In genomic region chr16:20671886-20672285, GRCm38 (mm10) we compare ENCODE assay signal across 8 mouse cellular contexts. TPM values are rescaled to one million over a fixed set of nuclear protein-coding genes. Genes with fewer than 3 reads are reported as not detected.
DNase-seq lines count a peak whose midpoint lies in the region; ATAC-seq and TF ChIP-seq lines count a peak whose summit lies in the region.

No protein-coding gene starts in this region.

- no peaks in the 10 kb centered on the region for H3K9me3 ChIP-seq in erythroblast, embryonic 14.5 days (ENCODE audit: control insufficient read depth, low read length)
- H3K9me3 ChIP-seq in E14TG2a.4 (ENCODE audit: low read length) = no peaks in the 10 kb centered on the region
- H3K9me3 ChIP-seq in forebrain, postnatal 0 days (ENCODE audit: low read length) = no peaks in the 10 kb centered on the region
- no peaks in the 10 kb centered on the region for H3K9me3 ChIP-seq in midbrain, embryonic 10.5 days (replicated peaks)

- ATAC-seq in erythroblast, adult 5-6 weeks (replicated peaks; ENCODE audit: low FRiP score, poor library complexity, severe bottlenecking) = no peak
- no peak for ATAC-seq in forebrain, postnatal 0 days
- ATAC-seq in erythroid progenitor cell, adult 5-6 weeks (replicated peaks; ENCODE audit: low FRiP score, poor library complexity, severe bottlenecking) = no peak
- ATAC-seq in frontal cortex, adult (ENCODE audit: low TSS enrichment) = no peak

- no peak for DNase-seq in forebrain, postnatal 0 days
- DNase-seq in midbrain, embryonic 10.5 days (ENCODE audit: low spot score) = no peak
- DNase-seq in right cerebral cortex, postnatal 36 days (ENCODE audit: low spot score in 2 of 2) = no peak

- H3K27ac ChIP-seq in forebrain, postnatal 0 days (ENCODE audit: low read depth, low read length) = no peak overlapping the region
- peak overlapping the region; percentile 97; the same call in 1 of the 2 replicates for H3K27ac ChIP-seq in midbrain, embryonic 10.5 days (replicated peaks)

- H3K4me1 ChIP-seq in erythroblast, embryonic 14.5 days (ENCODE audit: control insufficient read depth) = peaks cover 45% of the 10 kb centered on the region
- H3K4me1 ChIP-seq in E14TG2a.4 (replicated peaks; ENCODE audit: low read depth, low read length) = peaks cover 50% of the 10 kb centered on the region
- peaks cover 9% of the 10 kb centered on the region; the same call in 1 of the 2 replicates for H3K4me1 ChIP-seq in forebrain, postnatal 0 days (ENCODE audit: insufficient read depth)
- H3K4me1 ChIP-seq in midbrain, embryonic 10.5 days = peaks cover 29% of the 10 kb centered on the region

- H3K9ac ChIP-seq in forebrain, postnatal 0 days = no peak overlapping the region

- TF ChIP-seq CTCF in E14TG2a.4 (conservative IDR thresholded peaks at IDR 0.05; ENCODE audit: low read length) = no peak
- no peak for TF ChIP-seq CTCF in forebrain, postnatal 0 days (IDR thresholded peaks at IDR 0.05; ENCODE audit: low read depth)

- no peaks in the 10 kb centered on the region for H3K27me3 ChIP-seq in erythroblast, embryonic 14.5 days (ENCODE audit: control insufficient read depth)
- no peaks in the 10 kb centered on the region for H3K27me3 ChIP-seq in E14TG2a.4 (ENCODE audit: insufficient read depth, low read length)
- H3K27me3 ChIP-seq in forebrain, postnatal 0 days (ENCODE audit: insufficient read depth, low read length) = no peaks in the 10 kb centered on the region
- H3K27me3 ChIP-seq in midbrain, embryonic 10.5 days (ENCODE audit: low read depth, poor library complexity, severe bottlenecking) = no peaks in the 10 kb centered on the region

- H3K36me3 ChIP-seq in erythroblast, embryonic 14.5 days (ENCODE audit: control insufficient read depth) = peaks cover 30% of the 10 kb centered on the region
- peaks cover 31% of the 10 kb centered on the region for H3K36me3 ChIP-seq in E14TG2a.4 (ENCODE audit: insufficient read depth, low read length)
- peaks cover 23% of the 10 kb centered on the region for H3K36me3 ChIP-seq in forebrain, postnatal 0 days (ENCODE audit: insufficient read depth)
- H3K36me3 ChIP-seq in midbrain, embryonic 10.5 days = peaks cover 31% of the 10 kb centered on the region

- WGBS in forebrain, postnatal 0 days = 20% methylated on average over 6 of the region's 6 CpGs
- WGBS in midbrain, embryonic 10.5 days = 29% methylated on average over 6 of the region's 6 CpGs

- peak overlapping the region; percentile 85 for H3K4me2 ChIP-seq in forebrain, postnatal 0 days (ENCODE audit: low read depth)

- H3K4me3 ChIP-seq in erythroblast, embryonic 14.5 days (replicated peaks) = peak overlapping the region; percentile 94
- peak overlapping the region; percentile 95 for H3K4me3 ChIP-seq in E14TG2a.4 (replicated peaks; ENCODE audit: low read length)
- H3K4me3 ChIP-seq in forebrain, postnatal 0 days (ENCODE audit: low read depth, low read length) = peak overlapping the region; percentile 89
- H3K4me3 ChIP-seq in midbrain, embryonic 10.5 days = peak overlapping the region; percentile 99

RNA-seq across cellular contexts. Expression of gene Eif4g1, which starts 3.8 kb away (rescaled TPM):
- 37.6 and 54.8 TPM in 2 replicates for polyA plus RNA-seq in erythroblast, embryonic 14.5 days (2012)
- 60.1 and 64.6 TPM in 2 replicates for total RNA-seq in erythroblast, adult 5-6 weeks (2015; ENCODE audit: low replicate concordance)
- 71.0 and 76.1 TPM in 2 replicates for total RNA-seq in erythroblast, adult 5-6 weeks (2017; ENCODE audit: low replicate concordance)
- 223 and 282 TPM in 2 replicates for total RNA-seq in forebrain, postnatal 0 days (2014; rRNA removed)
- polyA plus RNA-seq in forebrain, postnatal 0 days (2015; fragmentation: Nextera tagmentation; extraction: Ambion mirVana) = 89.8 and 111 TPM in 2 replicates
- polyA plus RNA-seq in midbrain, embryonic 10.5 days (2016; fragmentation: Nextera tagmentation; extraction: Ambion mirVana) = 216 and 221 TPM in 2 replicates
- total RNA-seq in erythroid progenitor cell, adult 5-6 weeks (2015; ENCODE audit: low replicate concordance) = 105 and 116 TPM in 2 replicates
- total RNA-seq in erythroid progenitor cell, adult 5-6 weeks (2017; ENCODE audit: low replicate concordance) = 109 and 153 TPM in 2 replicates

RNA-seq across cellular contexts. Expression of gene Psmd2, which starts 20.4 kb away (rescaled TPM):
- 19.6 and 22.4 TPM in 2 replicates for polyA plus RNA-seq in erythroblast, embryonic 14.5 days (2012)
- total RNA-seq in erythroblast, adult 5-6 weeks (2015; ENCODE audit: low replicate concordance) = 27.9 and 60.4 TPM in 2 replicates
- 82.0 and 97.2 TPM in 2 replicates for total RNA-seq in erythroblast, adult 5-6 weeks (2017; ENCODE audit: low replicate concordance)
- total RNA-seq in forebrain, postnatal 0 days (2014; rRNA removed) = 237 and 242 TPM in 2 replicates
- 287 and 331 TPM in 2 replicates for polyA plus RNA-seq in forebrain, postnatal 0 days (2015; fragmentation: Nextera tagmentation; extraction: Ambion mirVana)
- 527 and 536 TPM in 2 replicates for polyA plus RNA-seq in midbrain, embryonic 10.5 days (2016; fragmentation: Nextera tagmentation; extraction: Ambion mirVana)
- total RNA-seq in erythroid progenitor cell, adult 5-6 weeks (2015; ENCODE audit: low replicate concordance) = 71.7 and 115 TPM in 2 replicates
- 125 and 131 TPM in 2 replicates for total RNA-seq in erythroid progenitor cell, adult 5-6 weeks (2017; ENCODE audit: low replicate concordance)

RNA-seq across cellular contexts. Expression of gene Fam131a, which starts 21.2 kb away (rescaled TPM):
- polyA plus RNA-seq in erythroblast, embryonic 14.5 days (2012) = 0.26 and 0.29 TPM in 2 replicates
- not detected in 2 replicates for total RNA-seq in erythroblast, adult 5-6 weeks (2015; ENCODE audit: low replicate concordance)
- 0.26 and 0.70 TPM in 2 replicates for total RNA-seq in erythroblast, adult 5-6 weeks (2017; ENCODE audit: low replicate concordance)
- 169 and 200 TPM in 2 replicates for total RNA-seq in forebrain, postnatal 0 days (2014; rRNA removed)
- polyA plus RNA-seq in forebrain, postnatal 0 days (2015; fragmentation: Nextera tagmentation; extraction: Ambion mirVana) = 81.6 and 89.9 TPM in 2 replicates
- 8.8 and 11.3 TPM in 2 replicates for polyA plus RNA-seq in midbrain, embryonic 10.5 days (2016; fragmentation: Nextera tagmentation; extraction: Ambion mirVana)
- total RNA-seq in erythroid progenitor cell, adult 5-6 weeks (2015; ENCODE audit: low replicate concordance) = not detected in 2 replicates
- total RNA-seq in erythroid progenitor cell, adult 5-6 weeks (2017; ENCODE audit: low replicate concordance) = not detected in 2 replicates

RNA-seq across cellular contexts. Expression of gene Ece2, which starts 42.3 kb away (rescaled TPM):
- not detected in 2 replicates for polyA plus RNA-seq in erythroblast, embryonic 14.5 days (2012)
- not detected in 2 replicates for total RNA-seq in erythroblast, adult 5-6 weeks (2015; ENCODE audit: low replicate concordance)
- not detected in 2 replicates for total RNA-seq in erythroblast, adult 5-6 weeks (2017; ENCODE audit: low replicate concordance)
- total RNA-seq in forebrain, postnatal 0 days (2014; rRNA removed) = 17.8 and 22.4 TPM in 2 replicates
- polyA plus RNA-seq in forebrain, postnatal 0 days (2015; fragmentation: Nextera tagmentation; extraction: Ambion mirVana) = 6.1 and 8.7 TPM in 2 replicates
- 5.0 and 6.5 TPM in 2 replicates for polyA plus RNA-seq in midbrain, embryonic 10.5 days (2016; fragmentation: Nextera tagmentation; extraction: Ambion mirVana)
- not detected in 2 replicates for total RNA-seq in erythroid progenitor cell, adult 5-6 weeks (2015; ENCODE audit: low replicate concordance)
- not detected in 2 replicates for total RNA-seq in erythroid progenitor cell, adult 5-6 weeks (2017; ENCODE audit: low replicate concordance)

RNA-seq across cellular contexts. Expression of gene Polr2h, which starts 45.6 kb away (rescaled TPM):
- polyA plus RNA-seq in erythroblast, embryonic 14.5 days (2012) = 0.25 TPM in 1 of 2 replicates, not detected in the other
- 7.9 and 15.9 TPM in 2 replicates for total RNA-seq in erythroblast, adult 5-6 weeks (2015; ENCODE audit: low replicate concordance)
- total RNA-seq in erythroblast, adult 5-6 weeks (2017; ENCODE audit: low replicate concordance) = 4.0 and 4.3 TPM in 2 replicates
- 43.7 and 55.3 TPM in 2 replicates for total RNA-seq in forebrain, postnatal 0 days (2014; rRNA removed)
- polyA plus RNA-seq in forebrain, postnatal 0 days (2015; fragmentation: Nextera tagmentation; extraction: Ambion mirVana) = 87.4 and 103 TPM in 2 replicates
- 136 and 148 TPM in 2 replicates for polyA plus RNA-seq in midbrain, embryonic 10.5 days (2016; fragmentation: Nextera tagmentation; extraction: Ambion mirVana)
- total RNA-seq in erythroid progenitor cell, adult 5-6 weeks (2015; ENCODE audit: low replicate concordance) = 2.9 and 10.5 TPM in 2 replicates
- total RNA-seq in erythroid progenitor cell, adult 5-6 weeks (2017; ENCODE audit: low replicate concordance) = 5.8 and 11.2 TPM in 2 replicates

Comparison
In these comparisons a context has a peak if more than half of its experiments do, and no peak if none do; other contexts are left out.
1. RNA of gene Fam131a, which starts 21.2 kb away (total RNA-seq): 169 to 200 TPM in forebrain, postnatal 0 days; 0.26 to 0.70 TPM in erythroblast, adult 5-6 weeks and not detected in erythroid progenitor cell, adult 5-6 weeks; every median in the first group is over 100 times any median in the second.
2. Peak in every context shown above with its lines, with median percentiles within 50 percentile points of each other: H3K4me3 ChIP-seq.